In the genomic region with DNA sequence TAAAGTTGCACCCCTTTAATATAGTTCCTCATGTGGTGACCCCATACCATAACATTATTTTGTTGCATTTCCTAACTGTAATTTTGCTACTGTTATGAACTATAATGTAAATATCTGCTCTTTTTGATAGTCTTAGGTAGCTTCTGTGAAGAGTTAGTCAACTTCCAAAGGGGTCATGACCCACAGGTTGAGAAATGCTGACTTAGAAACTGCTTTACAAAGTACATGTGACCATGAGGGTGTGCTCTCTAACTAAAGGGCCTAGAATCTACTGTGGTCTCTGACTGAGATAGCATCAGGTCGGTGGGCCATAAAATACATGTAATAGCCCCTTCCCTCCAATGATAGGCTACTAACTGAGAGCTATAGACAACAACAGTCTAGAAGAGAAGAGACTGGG, we compare ENCODE assay signal across 23 mouse cellular contexts.
"Had no signal": no experiment of that assay in that cellular context is flagged by ENCODE, and none has a peak within 500 bp of the region (broad histone marks: within the 10 kb centered on the region; RNA-seq: fewer than 3 reads in every experiment).

No protein-coding gene starts in this region.

- H3K4me3 ChIP-seq: heart, adult 2 months; heart, embryonic 13.5 days; heart, embryonic 15.5 days; hindbrain, embryonic 13.5 days; hindbrain, embryonic 15.5 days; kidney, embryonic 15.5 days; limb, embryonic 13.5 days; limb, embryonic 15.5 days had no signal

- H3K4me1 ChIP-seq: hindbrain, embryonic 13.5 days; hindbrain, embryonic 15.5 days; kidney, embryonic 15.5 days; limb, embryonic 13.5 days; limb, embryonic 15.5 days had no signal

- H3K9ac ChIP-seq: heart, embryonic 13.5 days; heart, embryonic 15.5 days; hindbrain, embryonic 13.5 days; hindbrain, embryonic 15.5 days; kidney, embryonic 15.5 days; limb, embryonic 13.5 days; limb, embryonic 15.5 days; liver, embryonic 14.5 days had no signal

- H3K27ac ChIP-seq: heart, adult 2 months; heart, embryonic 13.5 days; heart, embryonic 15.5 days; hindbrain, embryonic 13.5 days; hindbrain, embryonic 15.5 days; hindbrain, postnatal 0 days; kidney, embryonic 15.5 days; kidney, postnatal 0 days; limb, embryonic 13.5 days; limb, embryonic 15.5 days; liver, embryonic 14.5 days had no signal

- H3K36me3 ChIP-seq: heart, embryonic 13.5 days; heart, embryonic 15.5 days; hindbrain, embryonic 13.5 days; hindbrain, embryonic 15.5 days; kidney, embryonic 15.5 days; limb, embryonic 13.5 days; limb, embryonic 15.5 days had no signal

- H3K4me2 ChIP-seq: heart, embryonic 11.5 days; heart, embryonic 13.5 days; heart, embryonic 15.5 days; hindbrain, embryonic 13.5 days; hindbrain, embryonic 15.5 days; kidney, embryonic 15.5 days; limb, embryonic 13.5 days; limb, embryonic 15.5 days had no signal

- H3K27me3 ChIP-seq: heart, embryonic 13.5 days; heart, embryonic 15.5 days; hindbrain, embryonic 13.5 days; hindbrain, embryonic 15.5 days; kidney, embryonic 15.5 days; limb, embryonic 13.5 days; limb, embryonic 15.5 days had no signal

- ATAC-seq: hindbrain, postnatal 0 days; intestine, embryonic 16.5 days had no signal

- DNase-seq: gastrocnemius, postnatal 14 days; gastrocnemius, postnatal 36 days; heart, adult 11 months; heart, adult 2 months; heart, postnatal 14 days; heart, postnatal 36 days; kidney, adult 11 months; kidney, adult 2 months; kidney, adult 9 months; kidney, postnatal 14 days; left cerebral cortex, postnatal 4 days had no signal

- H3K9me3 ChIP-seq: heart, embryonic 15.5 days; hindbrain, embryonic 13.5 days; hindbrain, embryonic 15.5 days; kidney, embryonic 15.5 days; limb, embryonic 13.5 days; limb, embryonic 15.5 days had no signal
